Mouse (Mus musculus) forebrain, postnatal 0 days (tissue): ENCODE data around the gene Acta2. TPM values are rescaled to one million over a fixed set of nuclear protein-coding genes. Genes with fewer than 3 reads are reported as not detected.

Experiments used
- ATAC-seq: fragments of 200-750 bp; cut with Nextera tagmentation; 2 replicates; pipeline ENCODE4 v1.8.0; 2017; ENCODE audit warnings: mild to moderate bottlenecking, moderate library complexity
- DNase-seq: peaks from one replicate; pipeline ENCODE4 v3.0.0-alpha.2; 2015
- H3K27ac ChIP-seq: fragments of 300-500 bp; sonication (generic); 2 replicates; pipeline ENCODE4 v1.5.1; 2014; ENCODE audit warnings: low read depth, mild to moderate bottlenecking, antibody characterized with exemption, low read length, moderate library complexity, mixed read lengths
- H3K27me3 ChIP-seq: fragments of 300-500 bp; sonication (generic); 2 replicates; pipeline ENCODE4 v1.6.1; 2014; ENCODE audit warnings: mild to moderate bottlenecking, low read length, mixed read lengths; ENCODE audit not compliant: insufficient read depth
- H3K36me3 ChIP-seq: fragments of 300-500 bp; sonication (generic); 2 replicates; pipeline ENCODE4 v1.6.1; 2014; ENCODE audit warnings: mild to moderate bottlenecking, moderate library complexity; ENCODE audit not compliant: insufficient read depth
- H3K4me1 ChIP-seq: fragments of 300-500 bp; sonication (generic); 2 replicates; pipeline ENCODE4 v1.6.1; 2014; ENCODE audit warnings: antibody characterized with exemption; ENCODE audit not compliant: insufficient read depth
- H3K4me2 ChIP-seq: fragments of 300-500 bp; sonication (generic); 2 replicates; pipeline ENCODE4 v1.6.1; 2014; ENCODE audit warnings: low read depth, mild to moderate bottlenecking, moderate library complexity
- H3K4me3 ChIP-seq: fragments of 300-500 bp; sonication (generic); 2 replicates; pipeline ENCODE4 v1.5.1; 2014; ENCODE audit warnings: low read depth, low read length, mixed read lengths
- H3K9ac ChIP-seq: fragments of 300-500 bp; sonication (generic); 2 replicates; pipeline ENCODE4 v1.6.1; 2014; ENCODE audit warnings: mild to moderate bottlenecking
- H3K9me3 ChIP-seq: fragments of 300-500 bp; sonication (generic); 2 replicates; pipeline ENCODE4 v1.6.1; 2016; ENCODE audit warnings: low read length
- CTCF ChIP-seq: sonication (generic); IDR thresholded peaks from 2 replicates; pipeline ENCODE4 v1.5.1; 2016; ENCODE audit warnings: antibody characterized with exemption, control low read depth, low read depth
- WGBS: fragments of 180-500 bp; shearing (Covaris S2); extraction: QIAGEN DNeasy Blood & Tissue Kit; methylation state at CpG from one replicate; pipeline ENCODE4 v1.1.7; 2014; 5-methylcytosine and 5-hydroxymethylcytosine counted together
- polyA plus RNA-seq: library from polyadenylated mRNA; unstranded; fragments of >200 nt; fragmentation: Nextera tagmentation; extraction: Ambion mirVana; gene quantifications from 2 replicates; pipeline ENCODE4 v1.2.1, GENCODE M21; 2015
- total RNA-seq: library from RNA; depleted of rRNA; stranded (reverse); fragments of >200 nt; gene quantifications from 2 replicates; pipeline ENCODE4 v1.2.3, GENCODE M21; 2014; rRNA removed

Gene Acta2
- total and polyA plus RNA-seq, 2 experiments from 2014 or later, result 6.0 to 11.1 TPM

DNA sequence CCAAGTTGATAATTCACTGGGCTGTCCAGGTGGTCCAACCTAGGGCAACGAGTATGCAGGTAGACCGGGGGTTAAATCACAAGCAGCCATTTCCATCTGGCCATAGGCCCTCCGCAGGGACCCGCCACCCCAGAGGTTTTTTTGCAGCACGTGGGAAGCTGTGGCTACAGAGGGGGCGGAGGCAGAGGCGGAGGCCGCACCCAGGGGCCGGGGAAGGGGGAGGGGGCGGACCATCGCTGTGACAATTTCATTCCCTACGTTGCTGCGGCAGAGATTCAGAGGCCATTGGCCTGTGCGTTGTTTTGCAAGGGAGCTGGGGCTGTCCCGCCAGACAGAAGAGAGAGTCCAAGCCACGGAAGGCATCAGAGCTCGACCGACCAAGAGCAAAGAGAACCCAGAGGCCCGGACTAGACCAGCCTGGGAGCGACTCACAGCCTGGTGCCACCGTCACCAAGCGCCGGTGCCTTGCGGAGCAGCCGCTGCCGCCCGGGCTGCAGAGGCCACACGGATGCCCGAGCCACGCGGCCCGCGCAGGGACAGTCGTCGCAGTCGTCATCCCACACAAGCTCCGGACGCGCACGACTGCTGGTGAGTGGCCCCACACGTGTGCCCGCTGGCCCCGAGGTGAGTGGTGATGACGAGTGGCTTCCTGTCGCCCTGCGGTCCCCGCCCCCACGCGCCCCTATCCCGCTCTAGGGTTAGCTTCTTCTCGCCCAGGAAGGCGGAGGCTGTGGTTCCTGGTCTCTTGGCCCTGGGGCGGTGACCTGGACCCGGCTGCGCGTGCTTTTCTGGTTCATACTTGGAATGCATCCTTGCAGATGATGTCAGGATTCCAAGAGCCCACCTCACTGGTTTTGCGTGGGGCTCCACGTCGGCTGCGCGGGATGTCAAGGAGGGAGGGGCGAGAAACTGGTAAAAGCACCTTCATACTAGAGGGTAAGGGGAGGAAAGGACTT is 63.1 kb downstream of the Acta2 start, which contains the start of gene Stambpl1:
Gene Stambpl1, plus strand, starts transcription at position 222 of the 956 bp plus-strand sequence.
- peak; percentile 73 for DNase-seq
- no peaks in the 10 kb centered on the region for H3K27me3 ChIP-seq
- 1% methylated on average over 62 of the region's 62 CpGs for WGBS
- peak; percentile 88 for ATAC-seq
- H3K27ac ChIP-seq, result peak within 1 kb of the TSS; percentile 81
- no peaks in the 10 kb centered on the region for H3K9me3 ChIP-seq
- H3K9ac ChIP-seq, result peak within 1 kb of the TSS; percentile 84
- 0 out of 2 replicates have a peak, but pooled peaks cover 8% of the 10 kb centered on the region for H3K4me1 ChIP-seq
- H3K4me3 ChIP-seq, result peak within 1 kb of the TSS; percentile 74
- no peak for TF ChIP-seq CTCF
- no peaks in the 10 kb centered on the region for H3K36me3 ChIP-seq
- peak within 1 kb of the TSS; percentile 90 for H3K4me2 ChIP-seq

DNA sequence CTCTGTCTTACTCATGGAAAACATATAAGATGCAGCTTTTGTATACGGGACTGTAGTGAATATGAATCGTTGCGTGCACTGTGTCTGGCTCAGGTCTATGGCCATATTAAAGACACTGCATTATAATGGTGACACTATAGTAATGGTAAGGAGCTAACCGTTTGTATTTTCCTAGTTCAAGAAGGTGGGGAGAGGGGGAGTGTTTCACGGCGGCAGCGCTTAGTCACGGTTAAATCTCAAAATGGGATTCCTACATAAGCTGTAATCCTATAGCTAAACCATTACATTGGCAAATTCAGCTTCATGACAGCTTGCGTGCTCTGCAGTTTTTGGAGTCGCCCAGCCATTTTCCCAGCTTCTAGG is 63.8 kb downstream of the Acta2 start:
- no peak for DNase-seq
- H3K27ac ChIP-seq, result peak overlapping the region; percentile 81; the same call in 1 of the 2 replicates
- H3K4me3 ChIP-seq, result peak overlapping the region; percentile 74
- H3K9me3 ChIP-seq, result no peaks in the 10 kb centered on the region
- 0 out of 2 replicates have a peak, but pooled peaks cover 8% of the 10 kb centered on the region for H3K4me1 ChIP-seq
- H3K9ac ChIP-seq, result peak overlapping the region; percentile 84
- ATAC-seq, result peak; percentile 55
- peak overlapping the region; percentile 90 for H3K4me2 ChIP-seq
- 26% methylated on average over 10 of the region's 10 CpGs for WGBS
- TF ChIP-seq CTCF, result no peak
- H3K27me3 ChIP-seq, result no peaks in the 10 kb centered on the region
- no peaks in the 10 kb centered on the region for H3K36me3 ChIP-seq

Other genes starting within 250 kb of the Acta2 start
- not detected in 2 replicates for gene Lipk, start 247.3 kb downstream of the Acta2 start, total RNA-seq
- gene Lipk, start 247.3 kb downstream of the Acta2 start, polyA plus RNA-seq, result not detected in 2 replicates
- gene Lipn, start 188.2 kb downstream of the Acta2 start, total RNA-seq, result not detected in 2 replicates
- not detected in 2 replicates for gene Lipn, start 188.2 kb downstream of the Acta2 start, polyA plus RNA-seq
- not detected in 2 replicates for gene Lipm, start 154.7 kb downstream of the Acta2 start, total RNA-seq
- gene Lipm, start 154.7 kb downstream of the Acta2 start, polyA plus RNA-seq, result not detected in 2 replicates
- not detected in 2 replicates for gene Ankrd22, start 89.5 kb downstream of the Acta2 start, total RNA-seq
- gene Ankrd22, start 89.5 kb downstream of the Acta2 start, polyA plus RNA-seq, result not detected in 2 replicates
- 22.8 and 23.6 TPM in 2 replicates for gene Stambpl1, start 63.4 kb downstream of the Acta2 start, total RNA-seq
- 11.0 and 17.7 TPM in 2 replicates for gene Stambpl1, start 63.4 kb downstream of the Acta2 start, polyA plus RNA-seq
- 0.77 and 2.5 TPM in 2 replicates for gene Fas, start 35.1 kb upstream of the Acta2 start, total RNA-seq
- 0.85 and 0.94 TPM in 2 replicates for gene Fas, start 35.1 kb upstream of the Acta2 start, polyA plus RNA-seq
- gene Ch25h, start 219.6 kb upstream of the Acta2 start, total RNA-seq, result 0.38 and 0.71 TPM in 2 replicates
- gene Ch25h, start 219.6 kb upstream of the Acta2 start, polyA plus RNA-seq, result 0.62 and 0.86 TPM in 2 replicates